Mouse (Mus musculus) lung, postnatal 0 days (tissue): ENCODE results near the gene Lrsam1. TPM values are rescaled to one million over a fixed set of nuclear protein-coding genes. Genes with fewer than 3 reads are reported as not detected.

ENCODE experiments used
- ATAC-seq: fragments of 200-750 bp; cut with Nextera tagmentation; 2 replicates; pipeline ENCODE4 v1.8.0; 2017; ENCODE audit warnings: moderate library complexity
- DNase-seq: peaks from one replicate; pipeline ENCODE4 v3.0.0-alpha.2; 2016; ENCODE audit warnings: low spot score
- H3K27ac ChIP-seq: fragments of 300-500 bp; sonication (generic); 2 replicates; pipeline ENCODE4 v1.5.1; 2014; ENCODE audit warnings: antibody characterized with exemption, mild to moderate bottlenecking, low read length, mixed read lengths
- H3K27me3 ChIP-seq: fragments of 300-500 bp; sonication (generic); replicated peaks from 2 replicates; pipeline ENCODE4 v1.6.1; 2014; ENCODE audit warnings: low read length, mixed read lengths; ENCODE audit not compliant: insufficient read depth
- H3K36me3 ChIP-seq: fragments of 300-500 bp; sonication (generic); 2 replicates; pipeline ENCODE4 v1.6.1; 2014; ENCODE audit warnings: low read length, mixed read lengths; ENCODE audit not compliant: insufficient read depth
- H3K4me1 ChIP-seq: fragments of 300-500 bp; sonication (generic); 2 replicates; pipeline ENCODE4 v1.6.1; 2014; ENCODE audit warnings: antibody characterized with exemption, low read depth, low read length, mixed read lengths; ENCODE audit not compliant: insufficient read depth
- H3K4me2 ChIP-seq: fragments of 300-500 bp; sonication (generic); replicated peaks from 2 replicates; pipeline ENCODE4 v1.6.1; 2014; ENCODE audit warnings: low read depth, mild to moderate bottlenecking, low read length, moderate library complexity, mixed read lengths
- H3K4me3 ChIP-seq: fragments of 300-500 bp; sonication (generic); 2 replicates; pipeline ENCODE4 v1.5.1; 2014; ENCODE audit warnings: low read depth, low read length
- H3K9ac ChIP-seq: fragments of 300-500 bp; sonication (generic); replicated peaks from 2 replicates; pipeline ENCODE4 v1.6.1; 2014; ENCODE audit warnings: low read depth, mild to moderate bottlenecking
- H3K9me3 ChIP-seq: fragments of 300-500 bp; sonication (generic); 2 replicates; pipeline ENCODE4 v1.6.1; 2016; ENCODE audit warnings: low read length, mixed read lengths
- CTCF ChIP-seq: IDR thresholded peaks from 2 replicates; pipeline ENCODE4 v1.5.1; 2016; ENCODE audit warnings: antibody characterized with exemption, mild to moderate bottlenecking
- EP300 ChIP-seq: IDR thresholded peaks from 2 replicates; pipeline ENCODE4 v1.6.1; 2016; ENCODE audit warnings: antibody characterized with exemption, mild to moderate bottlenecking, control low read depth
- WGBS: fragments of 180-500 bp; shearing (Covaris S2); extraction: QIAGEN DNeasy Blood & Tissue Kit; methylation state at CpG from one replicate; pipeline ENCODE4 v1.1.7; 2014; 5-methylcytosine and 5-hydroxymethylcytosine counted together
- polyA plus RNA-seq: library from polyadenylated mRNA; unstranded; fragments of >200 nt; fragmentation: Nextera tagmentation; extraction: Ambion mirVana; gene quantifications from 2 replicates; pipeline ENCODE4 v1.2.1, GENCODE M21; 2015

Gene Lrsam1
- polyA plus RNA-seq, 1 experiment from 2014 or later = 5.8 TPM

DNA sequence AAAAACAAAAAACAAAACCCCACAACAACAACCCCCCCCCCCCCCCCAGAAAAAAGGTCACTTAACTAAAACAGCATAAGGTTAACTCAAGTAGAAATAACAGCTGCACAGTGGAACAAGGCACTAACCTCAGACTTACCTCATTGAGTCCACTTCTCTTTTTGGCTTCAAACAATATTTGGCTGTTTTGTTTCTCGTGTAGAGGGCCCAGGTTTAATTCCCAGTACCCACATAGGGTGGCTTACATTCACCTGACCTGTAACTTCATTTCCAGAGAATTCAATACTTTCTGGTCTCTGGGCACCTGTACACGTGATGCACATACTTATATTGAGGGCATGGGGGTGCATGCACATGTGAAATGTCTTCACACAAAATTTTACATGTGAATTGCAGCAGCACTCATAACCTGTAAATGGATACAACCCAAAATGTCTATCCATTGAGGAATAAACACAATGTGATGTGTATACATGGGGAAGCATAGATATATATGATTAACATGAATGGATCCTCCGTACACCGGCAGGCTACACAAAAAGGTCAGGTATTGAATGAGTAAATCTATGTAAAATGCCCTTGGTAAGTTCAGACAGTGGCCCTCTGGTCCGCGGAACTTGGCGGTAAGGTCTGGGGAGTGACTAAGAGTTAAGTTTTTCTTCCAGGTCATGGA is 4.2 kb upstream of the Lrsam1 start:
- Histone ChIP-seq H3K36me3 (peaks cover 3% of the 10 kb centered on the region; the same call in 1 of the 2 replicates), H3K9me3 (no peaks in the 10 kb centered on the region), H3K27ac (no peak overlapping the region), H3K4me3 (no peak overlapping the region), H3K27me3 (no peaks in the 10 kb centered on the region), H3K4me2 (no peak overlapping the region), H3K4me1 (peaks cover 13% of the 10 kb centered on the region), H3K9ac (no peak overlapping the region)
- no peak for TF ChIP-seq CTCF
- TF ChIP-seq EP300 = no peak
- DNase-seq (no peak), ATAC-seq (no peak)
- 12% methylated on average over 7 of the region's 7 CpGs for WGBS

DNA sequence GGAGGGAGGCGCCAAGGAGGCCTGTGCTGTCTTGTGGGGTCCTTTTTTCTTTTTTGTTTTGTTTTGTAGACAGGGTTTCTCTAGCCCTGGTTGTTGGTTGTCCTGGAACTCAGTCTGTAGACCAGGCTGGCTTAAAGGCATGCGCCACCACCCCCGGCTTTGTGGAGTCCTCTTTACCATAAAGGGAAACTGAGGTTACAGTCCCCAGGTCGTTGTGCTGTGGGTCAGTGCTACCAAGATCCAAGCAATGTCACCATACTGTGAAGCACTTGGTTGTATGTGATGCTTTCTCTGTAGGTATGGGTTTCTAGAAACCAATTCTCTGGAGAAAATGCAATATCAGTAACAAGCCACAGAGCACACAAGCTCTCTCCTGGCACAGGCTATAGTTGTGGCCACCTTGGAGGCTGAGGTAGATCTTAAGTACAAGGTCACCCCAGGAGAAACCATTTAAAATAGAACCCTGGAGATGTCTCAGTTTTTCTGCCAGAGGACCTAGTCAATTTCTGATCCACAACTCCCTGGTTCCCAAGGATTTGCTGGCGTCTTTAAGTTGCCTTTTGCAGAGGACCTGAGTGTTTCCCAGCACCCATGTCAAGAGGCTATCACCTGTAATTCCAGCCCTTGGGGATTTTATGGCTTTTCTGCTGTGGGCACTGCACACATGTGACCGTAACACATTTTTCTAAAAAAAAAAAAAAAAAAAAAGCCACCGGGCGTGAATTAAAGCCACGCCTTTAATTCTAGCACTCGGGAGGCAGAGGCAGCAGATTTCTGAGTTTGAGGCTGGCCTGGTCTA is 3.4 kb upstream of the Lrsam1 start:
- Histone ChIP-seq H3K9ac (no peak overlapping the region), H3K4me1 (peaks cover 13% of the 10 kb centered on the region), H3K4me2 (no peak overlapping the region), H3K27ac (no peak overlapping the region), H3K9me3 (no peaks in the 10 kb centered on the region), H3K4me3 (no peak overlapping the region), H3K27me3 (no peaks in the 10 kb centered on the region), H3K36me3 (peaks cover 3% of the 10 kb centered on the region; the same call in 1 of the 2 replicates)
- no peak for ATAC-seq
- 40% methylated on average over 10 of the region's 10 CpGs for WGBS
- no peak for TF ChIP-seq CTCF
- no peak for TF ChIP-seq EP300
- no peak for DNase-seq

DNA sequence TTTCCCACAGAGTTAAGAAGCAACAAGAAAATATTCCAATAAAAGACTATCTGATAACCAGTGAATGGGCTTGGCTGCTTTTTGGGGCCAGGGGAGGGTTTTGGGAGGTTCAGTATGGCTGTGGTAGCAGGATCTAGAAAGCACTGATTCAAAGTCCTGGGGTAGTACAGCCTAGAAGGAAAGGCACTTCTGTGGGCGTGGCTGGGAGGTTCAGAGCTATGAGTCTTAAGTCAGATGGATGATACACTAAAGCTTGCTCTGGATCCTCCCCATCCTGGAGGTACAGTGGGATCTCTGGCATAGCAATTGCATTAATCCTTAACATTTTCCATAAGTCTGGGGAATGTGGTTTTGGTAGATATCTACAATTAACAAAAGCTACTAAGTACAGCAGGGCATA is 2.6 kb upstream of the Lrsam1 start:
- Histone ChIP-seq H3K4me3 (no peak overlapping the region), H3K27me3 (no peaks in the 10 kb centered on the region), H3K9me3 (no peaks in the 10 kb centered on the region), H3K4me1 (peaks cover 13% of the 10 kb centered on the region), H3K4me2 (no peak overlapping the region), H3K9ac (no peak overlapping the region), H3K27ac (no peak overlapping the region), H3K36me3 (peaks cover 3% of the 10 kb centered on the region; the same call in 1 of the 2 replicates)
- DNase-seq = no peak
- no peak for TF ChIP-seq CTCF
- 75% methylated on average over 1 of the region's 1 CpGs for WGBS
- no peak for ATAC-seq

DNA sequence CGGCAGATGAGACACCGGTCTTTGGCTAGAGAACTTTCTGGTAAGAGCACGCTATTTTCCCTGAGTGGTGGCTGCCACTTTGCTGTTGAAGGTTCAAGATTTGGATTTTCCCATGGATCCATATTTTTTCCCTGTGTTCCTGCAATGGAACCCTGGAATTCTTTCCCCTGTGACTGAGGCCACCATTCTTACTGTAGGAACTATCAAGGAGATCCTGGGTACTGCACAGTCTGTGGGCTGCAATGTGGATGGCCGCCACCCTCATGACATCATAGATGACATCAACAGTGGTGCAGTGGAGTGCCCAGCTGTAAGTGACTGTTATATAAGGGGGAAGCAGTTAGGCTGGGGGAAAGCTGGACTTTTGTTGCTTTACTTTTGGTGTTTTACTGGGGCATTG is 2.1 kb upstream of the Lrsam1 start:
- Histone ChIP-seq H3K27ac (no peak overlapping the region), H3K4me3 (no peak overlapping the region), H3K9me3 (no peaks in the 10 kb centered on the region), H3K4me1 (peaks cover 13% of the 10 kb centered on the region), H3K9ac (no peak overlapping the region), H3K36me3 (peaks cover 3% of the 10 kb centered on the region; the same call in 1 of the 2 replicates), H3K4me2 (no peak overlapping the region), H3K27me3 (no peaks in the 10 kb centered on the region)
- no peak for DNase-seq
- TF ChIP-seq EP300 (no peak), CTCF (no peak)
- WGBS = 38% methylated on average over 4 of the region's 4 CpGs
- no peak for ATAC-seq

DNA sequence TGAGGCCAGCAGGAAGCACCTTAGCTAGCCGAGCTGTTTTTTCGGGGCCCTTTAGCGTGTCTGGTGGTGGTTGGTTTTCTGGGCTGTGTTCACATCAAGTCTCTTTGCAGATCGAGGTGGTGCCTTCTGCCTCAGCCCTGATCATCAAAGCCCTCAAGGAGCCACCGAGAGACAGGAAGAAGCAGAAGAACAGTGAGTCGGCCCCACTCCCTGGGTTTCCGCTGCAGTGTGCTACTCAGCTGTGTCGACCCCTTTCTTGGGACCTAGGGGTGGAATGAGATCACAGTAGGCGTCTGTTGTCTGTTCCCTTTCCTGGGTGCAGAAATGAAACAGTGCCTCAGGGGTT is 1.4 kb upstream of the Lrsam1 start:
- H3K27me3 ChIP-seq = no peaks in the 10 kb centered on the region
- H3K9ac ChIP-seq = peak overlapping the region; percentile 92
- DNase-seq (no peak), ATAC-seq (no peak)
- no peak overlapping the region for H3K27ac ChIP-seq
- H3K36me3 ChIP-seq = peaks cover 3% of the 10 kb centered on the region; the same call in 1 of the 2 replicates
- peak overlapping the region; percentile 69 for H3K4me3 ChIP-seq
- 6% methylated on average over 9 of the region's 9 CpGs for WGBS
- peaks cover 11% of the 10 kb centered on the region for H3K4me1 ChIP-seq
- no peaks in the 10 kb centered on the region for H3K9me3 ChIP-seq
- peak overlapping the region; percentile 85 for H3K4me2 ChIP-seq
- TF ChIP-seq EP300 (no peak), CTCF (no peak)

DNA sequence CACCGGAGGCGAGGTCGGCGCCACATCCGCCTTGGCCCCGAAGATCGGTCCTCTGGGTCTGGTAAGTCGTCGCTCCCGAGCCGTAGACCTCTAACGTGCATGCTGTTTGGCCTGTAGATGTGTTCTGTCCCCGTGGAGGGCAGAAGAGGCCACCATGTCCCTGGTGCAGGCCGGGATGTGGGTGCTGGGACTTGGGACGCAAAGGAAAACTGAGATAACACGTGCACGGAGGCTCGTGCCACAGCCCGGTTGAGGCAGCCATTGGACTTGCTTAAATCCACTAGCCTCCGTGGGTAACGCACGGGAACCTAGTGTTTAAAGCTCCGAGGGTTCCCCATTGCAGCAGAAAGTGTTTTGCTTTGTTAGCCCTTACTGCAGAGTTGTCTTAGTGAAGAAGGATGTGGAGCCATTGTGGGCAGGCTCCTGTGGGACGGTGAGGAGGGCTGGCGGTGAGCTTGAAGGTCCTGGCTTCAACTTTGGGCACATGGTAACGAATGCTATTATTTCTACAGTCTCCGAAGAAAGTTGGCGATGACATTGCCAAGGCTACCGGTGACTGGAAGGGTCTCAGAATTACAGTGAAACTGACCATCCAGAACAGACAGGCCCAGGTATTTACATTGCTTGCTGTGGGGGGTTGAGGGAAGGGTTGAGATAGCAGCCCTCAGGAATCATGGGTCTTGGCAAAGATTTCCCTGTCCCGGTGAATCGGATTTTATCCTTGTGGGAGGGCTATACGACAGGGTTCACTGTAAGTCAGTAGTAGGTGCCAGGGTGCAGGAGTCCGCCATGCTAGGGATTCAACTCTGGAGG is 854 bp upstream of the Lrsam1 start:
- peak overlapping the region; percentile 85 for H3K4me2 ChIP-seq
- no peak for ATAC-seq

More for the DNA sequence above, 854 bp upstream of the Lrsam1 start:
- Histone ChIP-seq H3K9ac (peak overlapping the region; percentile 92), H3K4me1 (peaks cover 7% of the 10 kb centered on the region), H3K27me3 (no peaks in the 10 kb centered on the region), H3K27ac (peak overlapping the region; percentile 81), H3K9me3 (no peaks in the 10 kb centered on the region), H3K4me3 (peak overlapping the region; percentile 69), H3K36me3 (peaks cover 3% of the 10 kb centered on the region; the same call in 1 of the 2 replicates)
- no peak for TF ChIP-seq EP300
- peak; percentile 26 for DNase-seq
- under 1% methylated on average over 33 of the region's 33 CpGs for WGBS
